Mouse (Mus musculus): Measurements from ENCODE around the gene Sall2. TPM values are rescaled to one million over a fixed set of nuclear protein-coding genes. Genes with fewer than 3 reads are reported as not detected.
"Not testable (repeated sequence)": the region's sequence is repeated elsewhere in the genome, so short reads cannot be mapped to it uniquely, and the experiment has no call there.

Sall2 gene
- 2.6 and 3.3 TPM in 2 replicates for total RNA-seq (2017)

- 0 out of 2 replicates have a peak, but pooled peaks have one; percentile 15 for ATAC-seq (replicated peaks; ENCODE audit: low read depth, poor library complexity, severe bottlenecking)
These were observed at the start of gene Sall2 for GRCm38 (mm10) chr14:52327910-52328812. TSS of gene Sall2 (minus strand) at chr14:52328762.

GRCm38 (mm10) chr14:52368741-52369140 lies 40.2 kb upstream of the Sall2 start:
- no peak for ATAC-seq (replicated peaks; ENCODE audit: low read depth, poor library complexity, severe bottlenecking)

GRCm38 (mm10) chr14:52356308-52356707 lies 27.7 kb upstream of the Sall2 start, which contains the start of gene Olfr1513:
TSS of gene Olfr1513 (minus strand) at chr14:52356408.
- ATAC-seq (replicated peaks; ENCODE audit: low read depth, poor library complexity, severe bottlenecking): no peak

GRCm38 (mm10) chr14:52339512-52339852 lies 10.9 kb upstream of the Sall2 start:
- ATAC-seq (replicated peaks; ENCODE audit: low read depth, poor library complexity, severe bottlenecking): no peak

GRCm38 (mm10) chr14:52338751-52339511 lies 10.4 kb upstream of the Sall2 start:
- peak; percentile 85 for ATAC-seq (replicated peaks; ENCODE audit: low read depth, poor library complexity, severe bottlenecking)

- ATAC-seq (replicated peaks; ENCODE audit: low read depth, poor library complexity, severe bottlenecking): no peak
These were observed 3.6 kb upstream of the Sall2 start for GRCm38 (mm10) chr14:52332171-52332570.

- ATAC-seq (replicated peaks; ENCODE audit: low read depth, poor library complexity, severe bottlenecking): no peak
These were observed 2.6 kb upstream of the Sall2 start for GRCm38 (mm10) chr14:52331069-52331750.

GRCm38 (mm10) chr14:52327375-52327901 lies 1.1 kb downstream of the Sall2 start:
- no peak for ATAC-seq (replicated peaks; ENCODE audit: low read depth, poor library complexity, severe bottlenecking)

GRCm38 (mm10) chr14:52325890-52326289 lies 2.7 kb downstream of the Sall2 start:
- ATAC-seq (replicated peaks; ENCODE audit: low read depth, poor library complexity, severe bottlenecking): peak; percentile 52; the same call in 1 of the 2 replicates

GRCm38 (mm10) chr14:52319361-52319760 lies 9.2 kb downstream of the Sall2 start:
- no peak for ATAC-seq (replicated peaks; ENCODE audit: low read depth, poor library complexity, severe bottlenecking)

- peak; percentile 26; the same call in 1 of the 2 replicates for ATAC-seq (replicated peaks; ENCODE audit: low read depth, poor library complexity, severe bottlenecking)
These were observed 11.9 kb downstream of the Sall2 start for GRCm38 (mm10) chr14:52316441-52317225.

GRCm38 (mm10) chr14:52315792-52316440 lies 12.6 kb downstream of the Sall2 start:
- ATAC-seq (replicated peaks; ENCODE audit: low read depth, poor library complexity, severe bottlenecking): peak; percentile 56

- no peak for ATAC-seq (replicated peaks; ENCODE audit: low read depth, poor library complexity, severe bottlenecking)
These were observed 13.2 kb downstream of the Sall2 start for GRCm38 (mm10) chr14:52315283-52315780.

GRCm38 (mm10) chr14:52314808-52315150 lies 13.8 kb downstream of the Sall2 start:
- no peak for ATAC-seq (replicated peaks; ENCODE audit: low read depth, poor library complexity, severe bottlenecking)

- ATAC-seq (replicated peaks; ENCODE audit: low read depth, poor library complexity, severe bottlenecking): peak; percentile 46
These were observed 14.4 kb downstream of the Sall2 start for GRCm38 (mm10) chr14:52313931-52314807.

GRCm38 (mm10) chr14:52310906-52311305 lies 17.7 kb downstream of the Sall2 start:
- no peak for ATAC-seq (replicated peaks; ENCODE audit: low read depth, poor library complexity, severe bottlenecking)

- ATAC-seq (replicated peaks; ENCODE audit: low read depth, poor library complexity, severe bottlenecking): not testable (repeated sequence)
These were observed 18.2 kb downstream of the Sall2 start for GRCm38 (mm10) chr14:52310343-52310742.

GRCm38 (mm10) chr14:52306100-52306499 lies 22.5 kb downstream of the Sall2 start:
- no peak for ATAC-seq (replicated peaks; ENCODE audit: low read depth, poor library complexity, severe bottlenecking)

Measured in common myeloid progenitor, adult 5-6 weeks (primary cell).